Mouse (Mus musculus): ENCODE results near the gene Mical2. TPM values are rescaled to one million over a fixed set of nuclear protein-coding genes. Genes with fewer than 3 reads are reported as not detected.
A peak's percentile ranks its signal among the peaks of the same experiment; 100 is the strongest.

The Mical2 gene
- polyA plus RNA-seq, 1 experiment from 2014 or later, result 8.3 TPM

DNA sequence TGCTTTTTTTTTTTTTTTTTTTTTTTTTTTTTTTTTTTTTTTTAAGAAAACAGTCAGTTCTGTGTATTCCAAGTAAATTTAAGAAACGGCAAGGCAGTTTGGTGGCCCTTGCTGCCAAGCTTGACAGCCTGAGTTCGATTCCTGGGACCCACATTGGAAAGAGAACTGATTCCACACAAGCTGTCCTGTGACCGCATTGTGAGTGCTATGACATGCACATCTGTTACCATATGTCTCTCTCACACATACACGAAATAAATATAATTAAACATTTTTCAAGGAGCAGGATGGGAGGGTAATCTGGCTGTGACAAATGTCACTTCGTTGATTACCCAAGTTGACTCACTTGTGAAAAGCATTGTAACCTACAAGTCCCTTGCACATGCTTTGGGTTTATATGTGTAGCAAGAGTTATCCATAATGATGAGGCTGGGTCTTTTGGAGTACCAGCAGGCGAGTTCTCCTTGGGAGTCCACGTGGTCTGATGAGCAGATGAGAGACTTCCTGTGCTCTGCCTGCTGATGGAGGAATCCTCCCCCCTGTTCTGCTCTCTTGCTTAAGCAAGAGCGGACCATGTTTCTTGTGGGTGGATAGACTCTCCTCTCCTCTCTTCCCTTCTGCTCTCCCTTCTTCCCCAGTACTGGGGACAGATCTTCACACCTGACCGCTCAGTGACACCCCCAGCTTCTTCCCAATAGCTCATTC, 58.1 kb downstream of the Mical2 start:
- Histone ChIP-seq H3K27ac (ENCODE audit: low read length) (no peak overlapping the region), H3K36me3 (ENCODE audit: insufficient read depth, low read length) (no peaks in the 10 kb centered on the region), H3K4me3 (ENCODE audit: low read length) (no peak overlapping the region), H3K4me1 (ENCODE audit: insufficient read depth, low read length) (peaks cover 8% of the 10 kb centered on the region; the same call in 1 of the 2 replicates), H3K9ac (replicated peaks; ENCODE audit: low read length) (no peak overlapping the region), H3K9me3 (ENCODE audit: low read length) (no peaks in the 10 kb centered on the region), H3K27me3 (ENCODE audit: insufficient read depth, low read length) (no peaks in the 10 kb centered on the region), H3K4me2 (replicated peaks; ENCODE audit: low read depth, low read length) (no peak overlapping the region)
- 70% methylated on average over 9 of the region's 9 CpGs for WGBS
- no peak; the same call in 1 of the 2 replicates for ATAC-seq (ENCODE audit: low FRiP score, low TSS enrichment)

DNA sequence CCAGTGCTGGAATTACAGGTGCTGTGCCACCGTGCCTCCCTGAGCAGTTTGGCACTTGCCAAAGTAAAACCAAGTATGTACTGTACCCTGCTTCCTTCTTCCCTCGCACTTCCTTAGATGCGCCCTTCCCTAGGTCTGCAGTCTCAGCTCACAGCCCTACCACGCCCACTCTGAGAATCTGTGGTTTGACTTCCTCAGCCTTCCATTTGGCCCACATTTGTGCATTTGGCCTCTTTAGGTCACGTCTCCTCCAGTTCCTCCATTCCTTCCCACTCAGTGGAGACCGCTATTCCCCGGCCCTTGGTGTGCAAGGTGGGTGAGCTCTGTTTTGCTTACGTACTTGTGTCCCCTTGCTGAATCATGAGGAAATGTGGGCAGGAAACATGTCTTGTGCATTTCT, 59.9 kb downstream of the Mical2 start:
- no peaks in the 10 kb centered on the region for H3K9me3 ChIP-seq (ENCODE audit: low read length)
- peaks cover 10% of the 10 kb centered on the region; the same call in 1 of the 2 replicates for H3K4me1 ChIP-seq (ENCODE audit: insufficient read depth, low read length)
- no peak overlapping the region for H3K27ac ChIP-seq (ENCODE audit: low read length)
- 80% methylated on average over 8 of the region's 8 CpGs for WGBS
- H3K27me3 ChIP-seq (ENCODE audit: insufficient read depth, low read length), result no peaks in the 10 kb centered on the region
- no peak for ATAC-seq (ENCODE audit: low FRiP score, low TSS enrichment)
- H3K4me3 ChIP-seq (ENCODE audit: low read length), result no peak overlapping the region
- no peak overlapping the region for H3K9ac ChIP-seq (replicated peaks; ENCODE audit: low read length)
- H3K36me3 ChIP-seq (ENCODE audit: insufficient read depth, low read length), result no peaks in the 10 kb centered on the region
- no peak overlapping the region for H3K4me2 ChIP-seq (replicated peaks; ENCODE audit: low read depth, low read length)

DNA sequence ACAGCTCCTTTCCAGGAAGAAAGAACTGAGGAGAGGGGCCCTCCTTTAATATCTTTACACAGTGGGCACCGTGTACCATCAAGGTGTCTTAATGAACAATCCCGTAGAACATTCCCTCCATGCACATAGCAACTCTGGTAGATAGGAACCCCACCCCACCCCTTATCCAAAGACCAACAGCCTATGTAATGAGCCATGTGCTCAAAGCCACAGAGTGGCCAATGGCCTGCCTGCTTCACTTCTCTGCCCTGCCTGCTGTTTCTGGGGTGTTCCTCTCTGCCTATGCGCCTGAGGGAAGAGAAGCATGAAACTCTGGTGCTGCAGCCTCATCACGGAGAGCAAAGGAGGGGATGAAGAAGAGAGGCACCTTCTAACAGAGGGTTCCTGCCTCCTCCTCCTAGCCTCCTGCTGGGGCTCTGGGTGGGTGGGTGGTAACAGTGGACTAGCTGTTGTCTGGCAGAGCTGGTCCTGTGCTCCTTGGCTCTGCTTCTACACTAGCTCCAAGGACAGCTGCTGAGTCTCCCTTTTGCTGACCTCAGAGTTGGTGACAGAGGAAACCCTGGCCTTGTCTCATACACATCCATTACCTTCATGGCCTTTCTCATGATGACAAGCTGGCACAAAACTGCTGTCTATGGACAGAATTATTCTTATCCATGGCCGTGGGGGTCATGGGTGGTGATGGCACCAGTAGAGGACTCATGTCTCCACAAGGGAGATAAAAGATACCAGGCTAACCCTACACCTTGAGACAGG, 62.9 kb downstream of the Mical2 start:
- Histone ChIP-seq H3K27me3 (ENCODE audit: insufficient read depth, low read length) (no peaks in the 10 kb centered on the region), H3K4me3 (ENCODE audit: low read length) (no peak overlapping the region), H3K4me2 (replicated peaks; ENCODE audit: low read depth, low read length) (no peak overlapping the region), H3K27ac (ENCODE audit: low read length) (no peak overlapping the region), H3K9ac (replicated peaks; ENCODE audit: low read length) (no peak overlapping the region), H3K9me3 (ENCODE audit: low read length) (no peaks in the 10 kb centered on the region), H3K36me3 (ENCODE audit: insufficient read depth, low read length) (no peaks in the 10 kb centered on the region), H3K4me1 (ENCODE audit: insufficient read depth, low read length) (peaks cover 10% of the 10 kb centered on the region; the same call in 1 of the 2 replicates)
- 88% methylated on average over 5 of the region's 5 CpGs for WGBS
- no peak for ATAC-seq (ENCODE audit: low FRiP score, low TSS enrichment)

DNA sequence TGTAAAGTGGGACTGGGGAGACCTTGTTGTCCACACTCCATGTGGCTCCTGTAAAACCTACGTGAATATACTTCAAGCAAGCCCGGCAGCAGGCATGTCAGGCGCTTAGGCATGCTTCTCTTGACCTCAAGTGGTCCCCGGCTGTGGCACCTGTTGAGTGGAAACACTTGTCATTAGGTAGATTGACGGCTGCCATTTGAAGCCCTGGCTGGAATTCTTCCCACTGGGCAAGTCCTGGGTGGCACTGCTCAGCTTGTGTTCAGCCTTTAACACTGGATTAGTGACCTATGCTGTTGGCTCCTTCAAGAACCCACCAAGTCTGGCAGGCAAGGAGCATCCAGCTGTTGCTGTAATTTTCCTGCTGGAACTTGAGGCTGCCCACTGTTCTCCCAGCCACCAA, 63.9 kb downstream of the Mical2 start:
- Histone ChIP-seq H3K27me3 (ENCODE audit: insufficient read depth, low read length) (no peaks in the 10 kb centered on the region), H3K27ac (ENCODE audit: low read length) (no peak overlapping the region), H3K4me1 (ENCODE audit: insufficient read depth, low read length) (peaks cover 9% of the 10 kb centered on the region; the same call in 1 of the 2 replicates), H3K4me2 (replicated peaks; ENCODE audit: low read depth, low read length) (no peak overlapping the region), H3K9ac (replicated peaks; ENCODE audit: low read length) (no peak overlapping the region), H3K9me3 (ENCODE audit: low read length) (no peaks in the 10 kb centered on the region), H3K36me3 (ENCODE audit: insufficient read depth, low read length) (no peaks in the 10 kb centered on the region), H3K4me3 (ENCODE audit: low read length) (no peak overlapping the region)
- ATAC-seq (ENCODE audit: low FRiP score, low TSS enrichment), result no peak
- WGBS, result 78% methylated on average over 5 of the region's 5 CpGs

DNA sequence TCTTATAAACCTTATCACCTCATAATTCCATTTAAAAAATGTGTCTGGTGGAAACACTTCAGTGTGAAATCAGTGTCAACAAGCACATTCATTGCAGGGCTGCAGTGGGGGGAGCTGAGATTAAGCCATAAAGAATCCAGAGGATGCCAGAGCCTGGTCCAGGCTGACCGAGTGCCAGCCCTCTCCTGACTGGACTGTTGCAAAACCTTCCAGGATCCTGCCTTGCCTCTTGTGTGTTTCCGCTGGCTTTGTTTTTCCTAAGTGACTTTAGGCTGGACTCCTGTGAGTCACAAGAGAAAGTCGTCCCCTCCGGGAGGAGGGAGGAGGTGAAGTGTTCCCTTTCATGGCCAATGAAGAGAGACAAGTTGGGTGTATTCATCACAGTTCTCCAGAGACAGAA, 64.3 kb downstream of the Mical2 start:
- Histone ChIP-seq H3K4me2 (replicated peaks; ENCODE audit: low read depth, low read length) (no peak overlapping the region), H3K27ac (ENCODE audit: low read length) (no peak overlapping the region), H3K27me3 (ENCODE audit: insufficient read depth, low read length) (no peaks in the 10 kb centered on the region), H3K4me3 (ENCODE audit: low read length) (no peak overlapping the region), H3K9ac (replicated peaks; ENCODE audit: low read length) (no peak overlapping the region), H3K4me1 (ENCODE audit: insufficient read depth, low read length) (peaks cover 10% of the 10 kb centered on the region; the same call in 1 of the 2 replicates), H3K9me3 (ENCODE audit: low read length) (no peaks in the 10 kb centered on the region), H3K36me3 (ENCODE audit: insufficient read depth, low read length) (no peaks in the 10 kb centered on the region)
- 40% methylated on average over 4 of the region's 4 CpGs for WGBS
- no peak for ATAC-seq (ENCODE audit: low FRiP score, low TSS enrichment)

DNA sequence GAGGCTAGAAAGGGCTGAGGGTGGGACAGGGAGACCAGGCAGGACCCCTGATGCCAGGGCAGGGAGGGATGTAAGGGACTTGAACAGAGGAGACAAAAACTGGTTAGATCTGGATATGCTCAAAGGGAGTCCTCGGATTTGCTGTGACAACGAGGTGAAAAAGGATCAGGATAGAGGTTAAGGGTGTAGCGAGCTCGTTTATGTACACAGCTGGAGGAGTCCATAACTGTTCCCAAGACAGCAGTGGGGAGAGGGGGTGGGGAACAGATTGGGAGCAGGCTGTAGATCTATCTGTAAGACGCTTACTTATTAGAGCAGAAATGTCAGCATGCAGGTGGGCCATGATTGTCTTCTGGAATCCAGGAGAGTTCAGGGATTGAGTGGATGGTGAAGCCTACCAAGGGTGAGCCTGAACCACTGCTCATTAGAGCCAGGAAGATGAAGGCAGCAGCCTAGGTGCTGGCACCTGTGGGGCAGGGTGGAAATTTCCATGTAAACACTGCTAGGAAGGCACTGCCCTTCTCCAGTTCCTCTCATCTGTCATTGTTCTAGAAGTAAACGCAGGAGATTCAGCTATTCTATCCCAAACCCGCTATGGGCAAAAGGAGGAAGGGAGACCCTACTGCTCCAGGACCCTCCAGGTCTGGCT, 67.9 kb downstream of the Mical2 start:
- peak; percentile 46 for ATAC-seq (ENCODE audit: low FRiP score, low TSS enrichment)
- no peaks in the 10 kb centered on the region for H3K27me3 ChIP-seq (ENCODE audit: insufficient read depth, low read length)
- WGBS, result 44% methylated on average over 7 of the region's 7 CpGs
- H3K4me2 ChIP-seq (replicated peaks; ENCODE audit: low read depth, low read length), result no peak overlapping the region
- H3K27ac ChIP-seq (ENCODE audit: low read length), result no peak overlapping the region
- peaks cover 20% of the 10 kb centered on the region for H3K4me1 ChIP-seq (ENCODE audit: insufficient read depth, low read length)
- no peak overlapping the region for H3K9ac ChIP-seq (replicated peaks; ENCODE audit: low read length)
- H3K4me3 ChIP-seq (ENCODE audit: low read length), result no peak overlapping the region
- no peaks in the 10 kb centered on the region for H3K36me3 ChIP-seq (ENCODE audit: insufficient read depth, low read length)
- H3K9me3 ChIP-seq (ENCODE audit: low read length), result no peaks in the 10 kb centered on the region

DNA sequence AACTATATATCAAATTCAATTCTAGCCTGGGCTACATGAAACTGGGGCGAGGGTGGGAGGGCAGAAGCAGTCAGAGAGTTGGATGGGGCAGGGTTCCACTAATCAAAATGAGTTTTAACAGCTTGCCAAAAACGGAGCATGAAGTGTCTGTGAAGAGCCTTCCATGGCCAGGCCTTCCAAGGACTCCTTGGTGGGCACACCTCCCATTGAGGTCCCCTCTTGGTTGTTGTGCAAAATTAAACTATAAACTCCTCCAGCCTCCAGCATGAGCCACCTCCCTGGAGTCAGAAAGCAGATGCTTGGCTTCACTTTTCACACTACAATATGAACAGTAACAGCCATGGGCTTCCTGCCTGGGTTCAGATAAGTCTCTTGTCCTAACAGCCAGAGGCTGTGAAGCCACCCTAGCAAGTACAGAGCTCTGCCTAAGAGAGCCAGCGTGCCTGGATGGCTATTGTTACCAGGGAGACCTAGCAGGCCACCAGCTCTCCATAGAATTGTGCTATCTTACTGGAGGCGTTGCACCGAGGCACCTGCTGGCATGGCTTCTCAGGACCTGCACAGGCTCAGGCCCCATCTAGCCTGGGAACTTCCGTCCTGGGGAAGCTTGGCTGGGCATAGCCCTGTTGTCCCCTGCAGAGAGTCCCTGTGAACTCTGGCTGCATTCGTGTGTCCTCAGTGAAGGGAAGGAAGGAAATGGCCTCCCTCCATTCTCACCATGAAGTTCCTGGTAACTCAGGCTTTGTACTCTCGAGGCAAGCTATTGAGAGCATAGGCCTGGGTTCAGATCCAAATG, 70.0 kb downstream of the Mical2 start:
- Histone ChIP-seq H3K4me3 (ENCODE audit: low read length) (no peak overlapping the region), H3K27me3 (ENCODE audit: insufficient read depth, low read length) (no peaks in the 10 kb centered on the region), H3K27ac (ENCODE audit: low read length) (no peak overlapping the region), H3K9ac (replicated peaks; ENCODE audit: low read length) (no peak overlapping the region), H3K36me3 (ENCODE audit: insufficient read depth, low read length) (no peaks in the 10 kb centered on the region), H3K9me3 (ENCODE audit: low read length) (no peaks in the 10 kb centered on the region), H3K4me2 (replicated peaks; ENCODE audit: low read depth, low read length) (no peak overlapping the region), H3K4me1 (ENCODE audit: insufficient read depth, low read length) (peaks cover 34% of the 10 kb centered on the region)
- ATAC-seq (ENCODE audit: low FRiP score, low TSS enrichment), result no peak
- 72% methylated on average over 8 of the region's 8 CpGs for WGBS

DNA sequence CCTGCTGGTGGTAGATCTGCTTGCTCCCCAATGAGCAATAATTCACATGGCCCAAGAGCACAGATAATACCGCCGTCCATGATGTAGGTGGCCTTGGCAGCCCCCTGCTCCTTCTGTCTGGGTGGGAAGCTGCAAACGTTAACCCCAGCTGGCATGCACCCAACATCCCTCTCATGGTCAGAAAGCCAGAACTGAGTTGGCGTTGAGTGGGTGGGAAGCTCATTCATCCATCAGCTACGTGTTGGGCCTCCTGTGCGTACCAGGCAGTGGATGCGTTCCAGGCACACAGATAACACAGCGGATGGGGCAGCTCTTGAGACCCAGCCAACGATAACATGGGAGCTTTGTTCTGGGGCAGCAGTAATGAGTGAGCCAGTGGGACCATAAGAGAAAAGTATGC, 72.4 kb downstream of the Mical2 start:
- no peak overlapping the region for H3K4me3 ChIP-seq (ENCODE audit: low read length)
- H3K27me3 ChIP-seq (ENCODE audit: insufficient read depth, low read length), result no peaks in the 10 kb centered on the region
- no peak for ATAC-seq (ENCODE audit: low FRiP score, low TSS enrichment)
- no peaks in the 10 kb centered on the region for H3K9me3 ChIP-seq (ENCODE audit: low read length)
- H3K27ac ChIP-seq (ENCODE audit: low read length), result peak overlapping the region; percentile 85; the same call in 1 of the 2 replicates
- H3K4me2 ChIP-seq (replicated peaks; ENCODE audit: low read depth, low read length), result no peak overlapping the region
- peaks cover 34% of the 10 kb centered on the region for H3K4me1 ChIP-seq (ENCODE audit: insufficient read depth, low read length)
- H3K9ac ChIP-seq (replicated peaks; ENCODE audit: low read length), result no peak overlapping the region
- H3K36me3 ChIP-seq (ENCODE audit: insufficient read depth, low read length), result no peaks in the 10 kb centered on the region
- WGBS, result 42% methylated on average over 9 of the region's 9 CpGs

DNA sequence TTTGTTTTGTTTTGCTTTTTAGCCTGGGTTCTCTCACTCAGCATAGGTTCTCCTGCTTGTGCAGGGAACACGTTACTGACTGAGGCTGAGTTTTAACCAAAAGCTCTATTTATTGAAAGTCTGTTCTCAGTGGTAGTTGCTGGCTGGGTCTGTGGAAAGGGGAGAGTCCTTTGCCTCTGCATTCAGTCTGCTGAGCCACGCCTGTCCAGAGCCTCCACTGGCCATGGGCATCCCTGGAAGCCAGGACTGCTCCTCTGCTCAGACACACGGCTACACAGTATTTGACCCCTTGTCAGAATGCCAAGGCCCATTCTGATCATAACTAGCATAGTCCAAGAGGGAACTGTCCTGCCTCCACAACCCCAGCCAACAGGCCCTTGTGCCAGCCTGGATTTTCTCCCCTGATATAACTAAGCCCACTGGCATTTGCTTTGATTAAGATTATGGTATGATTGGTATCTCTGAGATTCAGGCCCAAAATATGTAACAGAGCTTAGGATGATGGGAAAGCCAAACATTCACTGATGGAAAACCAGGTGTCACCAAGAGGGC, 73.3 kb downstream of the Mical2 start:
- WGBS, result 62% methylated on average over 3 of the region's 3 CpGs
- Histone ChIP-seq H3K9me3 (ENCODE audit: low read length) (no peaks in the 10 kb centered on the region), H3K36me3 (ENCODE audit: insufficient read depth, low read length) (no peaks in the 10 kb centered on the region), H3K9ac (replicated peaks; ENCODE audit: low read length) (no peak overlapping the region), H3K27ac (ENCODE audit: low read length) (peak overlapping the region; percentile 85), H3K4me2 (replicated peaks; ENCODE audit: low read depth, low read length) (no peak overlapping the region), H3K27me3 (ENCODE audit: insufficient read depth, low read length) (no peaks in the 10 kb centered on the region), H3K4me1 (ENCODE audit: insufficient read depth, low read length) (peaks cover 34% of the 10 kb centered on the region), H3K4me3 (ENCODE audit: low read length) (no peak overlapping the region)
- no peak for ATAC-seq (ENCODE audit: low FRiP score, low TSS enrichment)
